Mouse (Mus musculus) mature B cell (primary cell): ENCODE results near the gene Cpsf7.

Experiments used
- in situ Hi-C: fragments of 300-500 bp; cut with MboI; formaldehyde crosslinking; loops from 2 replicates; pipeline ENCODE4 v1.14.3; 2019

Gene Cpsf7

DNA sequence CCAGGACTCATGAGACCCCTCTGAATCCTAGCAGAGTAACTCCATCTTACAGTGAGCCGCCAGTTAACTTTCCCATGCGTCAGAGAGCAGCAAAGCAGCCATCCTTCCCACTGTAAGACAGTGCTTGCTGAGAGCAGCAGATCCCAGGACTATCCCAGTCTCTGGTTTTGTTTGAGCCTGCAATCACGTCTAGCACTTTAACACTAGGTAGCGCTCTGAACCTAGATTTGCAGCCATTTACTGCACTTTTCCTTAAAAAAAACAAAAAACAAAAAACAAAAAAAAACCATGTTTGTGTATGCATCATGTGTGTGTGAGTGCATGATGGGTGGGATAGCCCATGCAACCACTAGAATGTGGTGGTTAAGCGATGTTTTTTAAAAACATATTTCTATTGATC lies 35.0 kb downstream of the Cpsf7 start:
- in situ Hi-C loops: no loop called here

DNA sequence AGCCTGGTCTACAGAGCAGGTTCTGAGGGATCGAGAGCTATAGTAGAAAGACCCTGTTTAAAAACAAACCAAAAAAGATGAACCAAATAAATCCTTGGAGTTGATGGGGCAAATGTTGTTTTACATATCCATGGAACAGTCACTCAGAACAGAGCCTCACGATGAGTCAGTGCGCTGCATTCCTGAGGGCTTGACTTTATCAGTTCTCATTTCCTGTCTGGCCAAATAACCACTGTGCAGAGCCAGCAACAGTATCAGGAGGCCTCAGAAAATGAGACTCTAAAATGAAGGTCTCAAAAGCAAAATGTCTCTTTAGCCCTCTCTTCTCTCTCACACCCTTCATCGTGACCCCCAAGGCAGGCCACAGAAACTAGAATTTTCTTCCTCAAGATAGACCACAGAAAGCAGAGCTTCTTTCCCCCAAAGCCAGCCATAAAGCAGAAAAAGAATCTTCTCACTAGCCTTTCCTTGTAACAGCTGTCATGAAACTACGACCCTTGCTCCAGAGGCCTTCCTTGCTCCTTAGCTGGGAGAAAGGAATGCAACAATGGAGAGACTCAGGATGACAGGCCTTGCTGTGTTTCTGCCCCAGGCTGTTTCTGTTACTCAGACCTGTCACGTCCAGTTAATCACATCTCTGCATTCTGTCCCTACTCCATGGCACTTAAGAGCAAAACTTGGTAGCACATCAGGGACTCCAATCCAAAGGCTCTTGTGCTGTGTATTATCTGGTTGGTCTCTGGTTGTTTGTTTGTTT lies 36.7 kb downstream of the Cpsf7 start:
- in situ Hi-C loops: no loop called here

DNA sequence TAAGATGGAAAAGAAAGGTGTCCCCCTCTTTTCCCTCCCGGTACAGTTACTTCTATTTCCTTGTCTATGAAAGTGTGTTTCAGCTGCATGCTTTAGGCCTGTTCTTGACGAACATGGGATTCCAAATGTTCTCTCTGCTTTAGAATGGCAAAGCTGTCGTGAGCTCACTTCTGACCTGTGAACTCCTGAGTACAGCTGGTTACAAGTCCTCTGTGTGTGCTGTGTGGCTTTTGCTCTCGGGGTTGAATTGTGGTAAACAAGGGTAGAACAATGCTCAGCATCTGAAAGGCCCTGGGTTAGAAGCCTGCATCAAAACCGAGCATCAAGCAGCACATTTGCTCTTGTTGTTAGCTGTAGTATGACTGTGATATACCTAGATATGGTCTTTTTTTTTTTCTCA lies 37.3 kb downstream of the Cpsf7 start:
- in situ Hi-C loops: no loop called here

DNA sequence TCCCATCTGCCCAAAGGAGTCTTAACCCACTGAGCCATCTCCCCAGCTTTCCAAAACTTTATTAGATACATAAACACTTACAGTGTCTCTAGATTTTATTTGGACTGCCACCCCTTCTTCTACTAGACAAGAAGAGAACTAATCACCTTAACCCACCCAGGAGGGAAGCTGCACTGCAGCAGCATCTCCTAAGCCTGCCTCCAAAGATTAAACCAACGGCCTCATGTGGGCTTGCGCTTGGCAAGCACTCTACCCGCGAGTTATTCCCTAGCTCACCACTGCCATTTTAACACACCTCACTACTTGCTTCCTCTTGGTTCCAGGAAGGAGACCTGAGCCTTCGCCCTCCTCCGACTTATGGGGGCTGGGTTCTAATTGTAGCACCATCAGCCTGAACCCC lies 39.2 kb downstream of the Cpsf7 start:
- in situ Hi-C loops: no loop called here

DNA sequence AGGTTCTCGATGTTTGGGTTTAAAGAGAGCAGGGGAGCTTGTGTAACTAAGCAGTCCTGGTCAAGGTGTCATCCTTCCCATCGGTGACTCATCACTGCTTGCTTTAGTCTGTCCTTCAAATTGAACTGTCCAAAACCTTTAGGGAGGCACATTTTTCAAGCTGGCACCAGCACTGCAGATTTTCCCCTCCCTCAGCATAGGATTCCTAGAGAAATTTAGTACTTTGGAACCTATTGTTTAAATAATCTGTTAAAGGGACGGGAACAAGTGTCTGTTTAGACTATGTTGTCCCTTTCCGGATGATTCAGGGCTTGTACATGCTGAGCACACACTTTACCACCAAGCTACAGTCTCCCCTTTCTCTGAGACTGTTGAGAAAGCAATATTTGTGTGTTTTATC lies 40.2 kb downstream of the Cpsf7 start:
- in situ Hi-C loops: no loop called here

DNA sequence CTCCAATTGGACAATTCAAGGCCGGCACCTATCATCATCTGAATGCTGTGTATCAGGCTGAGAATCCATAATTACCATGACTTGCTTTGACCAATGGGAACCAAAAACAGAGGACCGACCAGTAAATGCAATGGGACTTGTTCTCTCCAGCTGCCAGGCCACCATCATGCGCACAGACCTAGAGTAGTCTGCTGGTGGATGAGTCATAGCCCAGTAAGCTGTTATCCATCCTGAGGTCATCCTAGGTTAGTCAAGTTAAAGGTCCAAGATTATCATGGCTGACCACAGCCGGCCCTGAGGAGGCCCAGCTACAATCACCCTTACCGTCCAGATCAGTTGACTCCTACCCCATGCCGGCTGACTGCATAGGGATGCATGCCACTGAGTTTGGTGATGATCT lies 44.6 kb downstream of the Cpsf7 start:
- in situ Hi-C loops: no loop called here

DNA sequence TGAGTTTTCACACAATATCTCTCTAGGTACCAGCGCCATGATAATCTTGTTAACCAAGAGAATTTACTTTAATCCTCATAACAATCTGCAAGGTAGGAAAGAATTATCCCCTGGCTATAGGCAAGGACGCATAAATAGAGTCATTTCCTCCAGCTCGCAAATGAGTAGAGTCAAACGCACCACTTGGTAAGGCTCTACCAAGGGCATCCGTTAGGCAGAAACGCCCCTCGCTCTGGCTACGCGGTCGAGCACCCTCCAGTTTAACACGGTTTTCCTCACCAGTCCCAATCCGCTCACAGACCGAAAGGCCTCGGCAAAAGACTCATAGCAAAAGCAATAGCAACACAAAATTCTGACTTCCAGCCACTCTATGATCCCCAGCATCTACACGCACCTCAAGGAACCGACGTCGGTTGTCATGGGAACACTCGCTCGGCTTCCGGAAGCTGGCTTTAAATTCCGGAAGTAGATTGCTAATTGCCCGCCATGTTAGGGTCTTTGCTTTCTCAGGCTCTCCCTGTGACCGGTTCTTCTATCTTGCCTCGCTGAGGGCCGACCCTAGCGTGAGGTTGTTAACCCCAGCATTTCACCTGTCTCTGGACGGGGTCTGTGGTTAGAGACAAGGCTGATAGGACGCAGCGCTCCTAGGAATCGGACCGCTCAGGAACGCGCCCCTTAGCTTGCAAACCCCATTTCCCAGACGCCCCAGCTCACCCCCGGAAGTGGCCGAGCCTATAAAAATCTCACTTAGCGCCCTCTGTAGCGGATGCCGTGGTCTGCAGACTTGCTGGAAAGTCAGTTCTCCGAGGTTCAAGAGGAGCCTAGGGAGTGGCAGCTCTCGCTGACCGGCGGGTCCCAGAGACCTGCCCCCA lies 51.9 kb downstream of the Cpsf7 start, which contains the start of the genes Cyb561a3 and Tmem138:
Cyb561a3 (plus strand) TSS at position 483 of the 872 bp plus-strand sequence.
Tmem138 (minus strand) TSS at position 673 of the 872 bp plus-strand sequence.
- in situ Hi-C loops: no loop called here

DNA sequence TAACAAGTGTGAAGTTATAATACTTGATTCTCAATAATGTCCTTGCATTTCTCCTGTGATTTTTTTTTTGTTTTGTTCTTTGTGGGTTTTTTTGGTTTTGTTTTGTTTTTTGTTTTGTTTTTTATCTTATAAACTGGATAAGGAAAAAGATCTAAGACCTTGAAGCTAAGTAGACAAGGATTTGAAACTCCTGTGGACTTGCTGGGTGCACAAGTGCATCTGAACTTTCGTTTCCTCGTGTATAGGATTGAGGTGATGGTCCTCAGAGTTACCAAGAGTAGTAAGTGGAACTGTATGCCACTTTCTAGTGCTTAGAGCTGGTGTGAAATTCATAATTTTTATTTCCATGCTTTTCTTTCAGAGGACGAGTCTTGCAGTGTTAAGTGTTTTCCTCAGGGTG lies 55.0 kb downstream of the Cpsf7 start:
- in situ Hi-C loops: no loop called here

DNA sequence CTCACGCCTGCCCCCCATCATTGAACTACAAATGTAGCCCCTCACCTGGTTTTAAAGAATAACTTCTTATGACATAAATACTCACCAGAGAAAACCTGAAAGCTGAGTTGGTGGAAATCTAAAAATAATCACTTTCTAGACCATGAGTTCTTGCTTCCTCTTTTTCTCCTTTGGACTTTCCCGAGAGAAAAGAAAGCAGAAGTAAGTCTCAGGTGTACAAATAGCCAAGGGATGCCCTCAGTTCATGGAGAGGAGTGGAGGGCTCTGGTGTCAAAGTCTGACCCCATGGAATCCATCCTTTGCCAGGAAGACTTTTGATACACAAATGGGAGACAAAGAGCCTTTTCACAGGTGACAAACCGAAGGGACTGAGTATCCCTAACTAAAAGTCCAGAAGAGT lies 55.7 kb downstream of the Cpsf7 start:
- in situ Hi-C loops: no loop called here

DNA sequence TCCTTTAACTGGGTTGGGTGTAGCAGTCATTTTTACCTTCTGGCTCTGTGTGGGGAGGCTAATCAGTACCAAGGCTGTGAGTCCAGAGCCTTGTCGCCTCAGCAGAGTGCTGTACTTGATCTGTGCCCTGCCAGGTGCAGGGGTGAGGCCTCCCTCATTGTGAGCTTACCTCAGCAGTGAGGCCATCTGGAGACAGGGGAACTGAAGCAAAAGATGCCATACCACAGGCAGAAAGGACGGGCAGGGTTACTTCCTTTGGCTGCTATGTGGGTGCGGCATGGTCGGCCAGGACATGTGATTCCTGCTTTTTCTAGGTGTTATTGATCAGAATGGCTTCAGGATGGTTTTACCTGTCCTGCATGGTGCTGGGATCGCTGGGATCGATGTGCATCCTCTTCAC lies 56.9 kb downstream of the Cpsf7 start:
- in situ Hi-C loops: no loop called here

DNA sequence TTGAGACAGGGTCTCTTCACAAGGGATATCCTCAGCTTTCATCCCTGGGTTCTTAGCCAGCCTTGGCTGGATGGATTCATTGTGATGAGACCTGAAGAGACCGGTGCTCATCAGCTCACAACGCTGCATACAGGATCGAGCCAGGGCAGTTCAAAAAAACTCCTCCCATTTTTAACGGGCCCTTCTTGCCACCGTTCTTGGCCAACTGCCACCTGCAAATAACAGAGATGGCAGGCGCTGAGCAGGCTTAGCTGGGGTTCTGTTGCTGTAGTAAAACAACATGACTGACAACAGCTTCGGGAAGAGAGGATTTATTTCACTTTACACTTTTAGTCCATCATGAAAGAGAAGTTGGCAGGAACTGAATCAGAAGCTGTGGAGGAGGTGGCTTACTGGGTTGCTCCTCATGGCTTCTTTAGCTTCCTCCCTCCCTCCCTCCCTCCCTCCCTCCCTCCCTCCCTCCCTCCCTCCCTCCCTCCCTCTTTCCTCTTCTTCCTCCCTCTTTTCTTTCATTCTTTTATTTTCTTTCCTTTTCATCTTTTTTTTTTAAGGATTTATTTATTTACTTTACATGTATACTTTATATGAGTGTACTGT lies 58.6 kb downstream of the Cpsf7 start:
- in situ Hi-C loops: no loop called here

DNA sequence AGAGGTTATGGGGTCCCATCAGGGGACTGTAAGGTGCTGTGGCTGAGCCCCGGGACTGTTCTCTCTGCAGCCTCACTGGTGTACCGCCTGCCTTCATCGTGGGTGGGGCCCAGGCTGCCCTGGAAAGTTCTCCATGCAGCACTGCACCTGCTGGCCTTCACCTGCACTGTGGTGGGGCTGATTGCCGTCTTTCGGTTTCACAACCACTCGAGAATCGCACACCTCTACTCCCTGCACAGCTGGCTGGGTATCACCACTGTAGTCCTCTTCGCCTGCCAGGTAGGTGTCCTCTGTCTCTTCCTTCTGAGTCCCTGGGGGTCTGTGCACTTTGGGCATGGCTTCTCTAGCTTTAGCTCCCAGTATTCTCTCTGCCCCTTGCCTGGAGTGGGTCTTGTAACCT lies 60.0 kb downstream of the Cpsf7 start:
- in situ Hi-C loops: no loop called here

DNA sequence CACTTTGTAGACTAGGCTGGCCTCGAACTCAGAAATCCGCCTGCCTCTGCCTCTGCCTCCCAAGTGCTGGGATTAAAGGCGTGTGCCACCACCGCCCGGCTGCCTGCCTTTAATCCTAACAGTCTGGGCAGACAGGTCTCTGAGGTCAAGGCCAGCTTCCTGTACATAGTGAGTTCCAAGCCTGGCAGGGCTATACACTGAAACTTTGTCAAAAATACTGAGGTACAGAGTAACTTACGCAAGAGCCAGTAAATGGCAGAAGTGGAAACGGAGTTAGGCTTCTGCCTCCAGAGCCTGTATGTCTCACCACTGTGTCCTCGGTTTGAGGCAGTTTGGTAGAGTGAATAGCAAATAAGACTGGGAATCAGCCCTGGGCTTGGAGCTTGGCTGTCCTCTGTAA lies 62.2 kb downstream of the Cpsf7 start:
- in situ Hi-C loops: no loop called here

DNA sequence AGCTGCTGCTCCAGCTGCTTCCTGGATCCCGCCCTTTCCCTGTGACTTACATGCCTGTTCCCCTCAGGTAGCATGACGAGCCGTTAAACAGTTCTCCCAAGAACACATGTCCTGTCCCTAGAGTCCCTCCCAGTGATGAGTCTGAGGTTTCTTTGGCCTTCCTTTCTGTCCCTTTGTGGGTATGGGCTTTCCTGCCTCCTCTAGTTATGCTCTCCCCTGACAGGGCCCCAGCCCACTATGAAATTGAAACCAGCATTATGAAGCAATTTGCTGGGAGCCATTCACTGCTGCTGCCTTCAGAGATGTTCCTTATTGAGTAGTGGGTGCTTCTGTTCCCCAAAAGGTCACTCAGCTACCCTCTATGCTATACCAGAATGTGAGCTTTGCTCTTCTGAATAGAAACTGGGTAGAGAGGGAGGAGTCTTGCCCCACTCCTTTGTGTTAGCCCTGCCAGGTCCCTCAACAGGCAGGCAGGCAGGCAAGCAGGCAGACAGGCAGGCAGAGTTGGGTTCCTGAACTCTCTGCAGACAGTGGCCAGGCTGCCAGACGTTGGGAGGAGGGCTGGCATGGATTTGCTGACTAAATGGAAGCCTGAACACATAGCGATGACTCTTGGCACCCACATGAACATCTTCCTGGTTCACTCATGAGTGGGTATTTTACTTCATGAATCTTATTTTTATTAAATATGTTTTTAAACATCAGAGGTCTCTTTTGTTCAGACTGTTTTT lies 64.2 kb downstream of the Cpsf7 start:
- in situ Hi-C loops: no loop called here

DNA sequence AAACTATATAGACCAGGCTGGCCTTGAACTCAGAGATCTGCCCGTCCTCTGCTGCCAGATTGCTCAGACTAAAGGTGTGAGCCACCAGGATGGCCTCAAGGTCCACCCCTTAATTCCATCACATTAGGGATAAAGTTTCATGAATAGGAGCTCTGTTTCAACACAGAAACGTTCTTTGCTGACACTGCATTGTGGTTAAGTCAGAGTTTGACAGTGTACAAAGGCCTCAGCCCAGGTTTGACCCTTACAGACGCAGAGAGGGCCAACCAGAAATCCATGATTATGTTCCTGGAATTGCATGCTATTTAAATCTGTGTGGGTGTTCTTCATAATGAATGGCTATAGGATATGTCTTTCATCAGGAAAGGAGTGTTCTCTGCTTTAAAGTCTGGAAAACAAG lies 65.2 kb downstream of the Cpsf7 start:
- in situ Hi-C loops: no loop called here

DNA sequence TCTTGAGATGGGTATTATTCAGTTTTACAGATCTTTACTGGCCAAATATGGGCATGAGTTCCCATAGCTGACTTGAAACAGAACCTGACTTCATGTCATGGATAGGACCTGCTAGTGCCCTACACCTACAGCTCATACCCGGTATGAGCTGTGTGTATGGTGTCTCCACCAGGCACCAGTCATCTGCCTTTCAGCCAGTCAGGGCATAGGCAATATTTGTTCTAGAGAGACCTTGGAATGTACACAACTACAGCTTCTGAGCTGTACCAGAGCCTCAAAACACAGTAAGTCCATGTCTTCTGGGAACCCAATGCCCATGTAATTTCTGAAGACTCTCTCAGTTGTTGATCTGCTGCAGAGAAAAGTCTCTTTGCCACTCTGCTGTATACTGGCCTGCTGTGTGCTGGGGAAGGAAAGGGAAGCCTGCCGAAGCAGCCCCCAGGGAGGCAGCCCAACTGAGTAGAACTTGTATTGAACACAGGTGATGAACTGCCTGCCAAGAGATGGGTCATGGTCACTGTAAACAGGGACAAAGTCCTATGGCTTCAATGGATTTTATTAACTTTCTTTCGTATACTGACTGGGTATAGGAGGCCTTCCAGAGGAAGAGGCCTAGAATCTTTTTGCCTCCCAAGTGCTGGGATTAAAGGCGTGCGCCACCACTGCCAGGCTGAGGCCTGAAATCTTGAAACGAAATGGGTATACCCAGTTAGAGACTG lies 66.8 kb downstream of the Cpsf7 start:
- in situ Hi-C loops: no loop called here
